ENCODE assay signal across 12 mouse cellular contexts in the genomic region with DNA sequence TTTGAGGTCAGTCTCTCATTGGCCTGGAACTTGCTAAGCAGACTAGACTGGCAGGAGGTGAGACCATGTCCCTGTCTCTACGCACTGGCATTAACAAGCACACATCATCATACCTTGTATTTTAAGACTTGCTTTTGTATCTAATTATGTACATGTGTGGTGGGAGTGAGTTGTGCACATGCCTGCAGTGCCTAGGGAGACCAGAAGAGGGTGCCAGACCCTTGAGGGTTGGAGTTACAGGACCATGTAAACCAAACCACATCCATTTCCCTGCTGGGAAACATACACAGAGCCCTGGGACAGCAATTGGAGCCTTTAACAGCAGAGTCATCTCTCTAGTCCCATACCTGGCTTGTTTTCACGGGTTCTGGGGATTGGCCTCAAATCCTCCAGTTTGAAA. TPM values are rescaled to one million over a fixed set of nuclear protein-coding genes. Genes with fewer than 3 reads are reported as not detected.
DNase-seq lines count a peak whose midpoint lies in the region; ATAC-seq and TF ChIP-seq lines count a peak whose summit lies in the region.
"Had no signal": no experiment of that assay in that cellular context is flagged by ENCODE, and none has a peak within 500 bp of the region (broad histone marks: within the 10 kb centered on the region; RNA-seq: fewer than 3 reads in every experiment).

No protein-coding gene starts in this region.

- peak; percentile 37; the same call in 1 of the 2 replicates for TF ChIP-seq CTCF in kidney, adult 2 months (conservative IDR thresholded peaks at IDR 0.05; ENCODE audit: insufficient read depth, insufficient read length, low read depth, low read length)

- ATAC-seq in CD4-positive, CD25-positive, alpha-beta regulatory T cell, adult 4 months = no peak

- H3K27ac ChIP-seq in kidney, adult 2 months (ENCODE audit: insufficient read depth, low read depth, low read length) = no peak overlapping the region
- H3K27ac ChIP-seq: hindbrain, embryonic 14.5 days; neural tube, embryonic 12.5 days; stomach, embryonic 15.5 days had no signal

- no peaks in the 10 kb centered on the region for H3K36me3 ChIP-seq in kidney, adult 2 months (ENCODE audit: control insufficient read depth, insufficient read depth, low read length)
- H3K36me3 ChIP-seq: neural tube, embryonic 12.5 days; stomach, embryonic 15.5 days had no signal

- no peaks in the 10 kb centered on the region for H3K4me1 ChIP-seq in kidney, adult 2 months (ENCODE audit: control insufficient read depth, insufficient read depth, low read length)
- H3K4me1 ChIP-seq: neural tube, embryonic 12.5 days; stomach, embryonic 15.5 days had no signal

- H3K27me3 ChIP-seq in kidney, adult 2 months (replicated peaks; ENCODE audit: control insufficient read depth, insufficient read depth, low read length) = no peaks in the 10 kb centered on the region
- H3K27me3 ChIP-seq: neural tube, embryonic 12.5 days; stomach, embryonic 15.5 days had no signal

- WGBS in kidney, adult 2 months = 81% methylated on average over 2 of the region's 2 CpGs

- peak; percentile 10 for DNase-seq in CD4-positive, CD25-positive, alpha-beta regulatory T cell, adult 2 months (ENCODE audit: low read depth, low spot score)
- no peak for DNase-seq in kidney, adult 2 months
- no peak for DNase-seq in kidney, adult 11 months
- DNase-seq in right cerebral cortex, postnatal 4 days = peak; percentile 48
- no peak for DNase-seq in right cerebral cortex, adult 2 months (ENCODE audit: low spot score in 2 of 2)
- DNase-seq in thymus, postnatal 36 days = peak; percentile 8 to 15
- DNase-seq in right cerebral cortex, postnatal 25 days = no peak
- DNase-seq: cerebellum, adult 9-11 months had no signal

- H3K4me3 ChIP-seq in kidney, adult 2 months (ENCODE audit: insufficient read depth, low read depth, low read length) = no peak overlapping the region
- H3K4me3 ChIP-seq: neural tube, embryonic 12.5 days; stomach, embryonic 15.5 days had no signal

- no peak for TF ChIP-seq POLR2A in kidney, adult 2 months (IDR thresholded peaks at IDR 0.05; ENCODE audit: low read depth, low read length)

RNA-seq across cellular contexts. Expression of a gene that starts 6.0 kb away (rescaled TPM):
- 1 to 10 TPM; 1.8 to 2.1 TPM for polyA plus RNA-seq in CD4-positive, CD25-positive, alpha-beta regulatory T cell, adult 4 months (2017; shearing (Covaris generic))
- 2.2 and 3.2 TPM in 2 replicates for polyA plus RNA-seq in kidney, adult 2 months (2012; rRNA removed)

RNA-seq across cellular contexts. Expression of a gene that starts 18.8 kb away (rescaled TPM):
- not detected for polyA plus RNA-seq in CD4-positive, CD25-positive, alpha-beta regulatory T cell, adult 4 months (2017; shearing (Covaris generic))
- 1.6 and 1.7 TPM in 2 replicates for polyA plus RNA-seq in kidney, adult 2 months (2012; rRNA removed)

Comparison
In these comparisons a context has a peak if more than half of its experiments do, and no peak if none do; other contexts are left out.
1. DNase-seq: peak in CD4-positive, CD25-positive, alpha-beta regulatory T cell, adult 2 months (single experiment), right cerebral cortex, postnatal 4 days (single experiment) and thymus, postnatal 36 days (2 of 2); none in kidney, adult 2 months (single experiment), kidney, adult 11 months (single experiment), right cerebral cortex, adult 2 months (0 of 2) and right cerebral cortex, postnatal 25 days (single experiment).